Mouse (Mus musculus) liver, embryonic 15.5 days (tissue): Measurements from ENCODE around the gene Olfr291. TPM values are rescaled to one million over a fixed set of nuclear protein-coding genes. Genes with fewer than 3 reads are reported as not detected.

ENCODE experiments used
- ATAC-seq: fragments of 200-750 bp; cut with Nextera tagmentation; 2 replicates; pipeline ENCODE4 v1.8.0; 2017; ENCODE audit warnings: moderate number of reproducible peaks, mild to moderate bottlenecking, moderate library complexity; ENCODE audit not compliant: insufficient read depth
- H3K27ac ChIP-seq: fragments of 300-500 bp; sonication (generic); replicated peaks from 2 replicates; pipeline ENCODE4 v1.5.1; 2015; ENCODE audit warnings: mild to moderate bottlenecking, inconsistent platforms
- H3K27me3 ChIP-seq: fragments of 300-500 bp; sonication (generic); 2 replicates; pipeline ENCODE4 v1.6.1; 2015; ENCODE audit warnings: mild to moderate bottlenecking, inconsistent platforms
- H3K36me3 ChIP-seq: fragments of 300-500 bp; sonication (generic); replicated peaks from 2 replicates; pipeline ENCODE4 v1.6.1; 2015; ENCODE audit warnings: moderate library complexity, mild to moderate bottlenecking, inconsistent platforms
- H3K4me1 ChIP-seq: fragments of 300-500 bp; sonication (generic); replicated peaks from 2 replicates; pipeline ENCODE4 v1.6.1; 2015; ENCODE audit warnings: inconsistent platforms
- H3K4me2 ChIP-seq: fragments of 300-500 bp; sonication (generic); 2 replicates; pipeline ENCODE4 v1.6.1; 2015; ENCODE audit warnings: moderate library complexity, mild to moderate bottlenecking, inconsistent platforms
- H3K4me3 ChIP-seq: fragments of 300-500 bp; sonication (generic); replicated peaks from 2 replicates; pipeline ENCODE4 v1.5.1; 2015; ENCODE audit warnings: mild to moderate bottlenecking, inconsistent platforms
- H3K9ac ChIP-seq: fragments of 300-500 bp; sonication (generic); 2 replicates; pipeline ENCODE4 v1.6.1; 2015; ENCODE audit warnings: moderate library complexity, mild to moderate bottlenecking, inconsistent platforms
- H3K9me3 ChIP-seq: fragments of 300-500 bp; sonication (generic); replicated peaks from 2 replicates; pipeline ENCODE4 v1.6.1; 2016; ENCODE audit warnings: inconsistent platforms
- WGBS: fragments of 180-500 bp; shearing (Covaris S2); methylation state at CpG from one replicate; pipeline ENCODE4 v1.1.7; 2015; ENCODE audit warnings: mixed read lengths; ENCODE audit not compliant: insufficient replicate concordance; 5-methylcytosine and 5-hydroxymethylcytosine counted together
- polyA plus RNA-seq: library from polyadenylated mRNA; unstranded; fragments of >200 nt; fragmentation: Nextera tagmentation; extraction: Ambion mirVana; gene quantifications from 2 replicates; pipeline ENCODE4 v1.2.1, GENCODE M21; 2015

Olfr291 gene
- not detected in 2 replicates for polyA plus RNA-seq

GRCm38 (mm10) chr7:84853253-84853652 lies at the start of gene Olfr291:
Gene Olfr291, plus strand, starts transcription at chr7:84853553.
- Histone ChIP-seq H3K9ac (no peak within 1 kb of the TSS), H3K27me3 (no peaks in the 10 kb centered on the region), H3K27ac (no peak within 1 kb of the TSS), H3K36me3 (no peaks in the 10 kb centered on the region), H3K4me3 (no peak within 1 kb of the TSS), H3K4me2 (no peak within 1 kb of the TSS), H3K4me1 (no peaks in the 10 kb centered on the region), H3K9me3 (no peaks in the 10 kb centered on the region)
- ATAC-seq = no peak
- WGBS = 36% methylated on average over 2 of the region's 2 CpGs

GRCm38 (mm10) chr7:84805224-84805623 lies 48.1 kb upstream of the Olfr291 start:
- H3K4me1 ChIP-seq = no peaks in the 10 kb centered on the region
- 24% methylated on average over 1 of the region's 1 CpGs for WGBS
- ATAC-seq = no peak

GRCm38 (mm10) chr7:84806159-84806558 lies 47.2 kb upstream of the Olfr291 start:
- no peak overlapping the region for H3K9ac ChIP-seq
- WGBS = 51% methylated on average over 4 of the region's 4 CpGs
- no peaks in the 10 kb centered on the region for H3K4me1 ChIP-seq
- H3K4me3 ChIP-seq = no peak overlapping the region
- H3K27ac ChIP-seq = no peak overlapping the region
- no peak overlapping the region for H3K4me2 ChIP-seq
- H3K27me3 ChIP-seq = no peaks in the 10 kb centered on the region
- ATAC-seq = no peak
- H3K36me3 ChIP-seq = no peaks in the 10 kb centered on the region
- H3K9me3 ChIP-seq = no peaks in the 10 kb centered on the region

More at GRCm38 (mm10) chr7:84805224-84805623, 48.1 kb upstream of the Olfr291 start:
- no peak overlapping the region for H3K4me2 ChIP-seq
- no peak overlapping the region for H3K27ac ChIP-seq
- no peaks in the 10 kb centered on the region for H3K9me3 ChIP-seq
- no peaks in the 10 kb centered on the region for H3K27me3 ChIP-seq
- H3K4me3 ChIP-seq = no peak overlapping the region
- H3K36me3 ChIP-seq = no peaks in the 10 kb centered on the region
- no peak overlapping the region for H3K9ac ChIP-seq

- H3K36me3 ChIP-seq = no peaks in the 10 kb centered on the region
- H3K4me1 ChIP-seq = no peaks in the 10 kb centered on the region
- no peak overlapping the region for H3K9ac ChIP-seq
- H3K4me2 ChIP-seq = no peak overlapping the region
- H3K27ac ChIP-seq = no peak overlapping the region
- WGBS = 44% methylated on average over 1 of the region's 1 CpGs
- no peaks in the 10 kb centered on the region for H3K27me3 ChIP-seq
- no peak for ATAC-seq
- H3K4me3 ChIP-seq = no peak overlapping the region
- H3K9me3 ChIP-seq = no peaks in the 10 kb centered on the region
These were observed 31.2 kb downstream of the Olfr291 start for GRCm38 (mm10) chr7:84884530-84884929.

Other genes with a start within 250 kb of the Olfr291 start
- gene Fah, start 246.8 kb upstream of the Olfr291 start, polyA plus RNA-seq = 78.8 and 103 TPM in 2 replicates
- 145 and 154 TPM in 2 replicates for gene Zfand6, start 163.6 kb upstream of the Olfr291 start, polyA plus RNA-seq
- gene Vmn2r65, start 110.6 kb downstream of the Olfr291 start, polyA plus RNA-seq = not detected in 2 replicates
- not detected in 2 replicates for gene Vmn2r66, start 158.7 kb downstream of the Olfr291 start, polyA plus RNA-seq